Mouse (Mus musculus): ENCODE measurements around the gene Acbd5.
"Not testable (repeated sequence)": the region's sequence is repeated elsewhere in the genome, so short reads cannot be mapped to it uniquely, and the experiment has no call there.

Acbd5 gene

DNA sequence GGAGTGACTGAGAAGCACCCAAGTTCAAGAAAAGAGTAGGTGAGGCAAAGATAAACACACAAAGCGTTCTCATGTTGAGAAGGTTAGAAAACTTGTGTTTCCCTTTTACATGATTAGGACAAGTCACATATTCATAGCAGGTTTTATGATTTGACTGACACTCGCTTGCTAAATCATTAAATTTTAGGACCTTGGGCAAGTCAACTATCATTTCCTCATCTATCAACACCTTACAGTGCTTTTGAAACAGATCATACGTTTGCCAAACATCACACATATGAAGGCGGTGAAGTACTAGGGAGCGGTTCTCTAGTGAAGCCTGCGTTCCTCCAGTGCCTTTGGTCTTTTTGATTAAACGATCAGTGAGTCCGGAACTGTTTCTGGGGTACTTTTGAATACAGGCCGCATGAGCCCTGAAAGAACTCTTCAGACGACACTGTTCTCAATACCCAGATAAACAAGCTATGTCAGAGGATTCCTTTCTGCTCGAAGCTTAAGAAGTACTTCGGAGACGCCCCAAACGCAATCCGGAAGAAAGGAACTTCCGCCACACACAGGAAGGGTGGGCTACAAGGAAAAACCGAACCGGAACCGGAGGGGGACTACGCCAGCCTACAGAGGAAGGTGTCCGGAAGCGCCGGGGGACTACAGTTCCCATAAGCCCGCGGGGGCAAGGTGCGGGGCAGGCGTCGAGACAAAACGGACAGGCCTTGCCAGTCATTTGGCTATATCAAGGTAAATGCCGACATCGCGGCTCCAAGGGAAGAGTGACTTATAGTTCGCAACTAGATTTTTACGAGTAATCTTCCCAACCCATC, at the start of gene Acbd5:
Acbd5 (plus strand) TSS at position 616 of the 818 bp plus-strand sequence.
- peak; percentile 98 for DNase-seq (ENCODE audit: low read depth, low spot score)

DNA sequence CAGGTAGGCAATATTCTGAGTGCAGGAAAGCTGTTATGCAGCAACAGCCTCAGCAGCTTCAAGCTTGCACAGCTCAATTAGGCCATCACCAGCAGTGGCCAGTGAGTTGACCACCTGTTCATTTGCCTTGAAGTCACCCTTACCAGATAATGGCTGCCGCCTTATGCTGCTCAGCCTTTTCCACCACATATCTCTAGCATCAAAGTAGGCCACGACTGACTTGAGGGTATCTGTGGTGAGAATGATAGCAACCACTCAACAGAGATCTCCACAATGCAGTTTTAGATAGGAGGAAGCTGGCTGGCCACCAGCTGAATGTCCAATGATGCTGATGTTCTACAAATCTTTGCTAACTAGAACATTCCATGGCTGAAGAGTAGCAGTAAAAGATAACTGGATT, 48.8 kb upstream of the Acbd5 start:
- no peak for DNase-seq (ENCODE audit: low read depth, low spot score)

DNA sequence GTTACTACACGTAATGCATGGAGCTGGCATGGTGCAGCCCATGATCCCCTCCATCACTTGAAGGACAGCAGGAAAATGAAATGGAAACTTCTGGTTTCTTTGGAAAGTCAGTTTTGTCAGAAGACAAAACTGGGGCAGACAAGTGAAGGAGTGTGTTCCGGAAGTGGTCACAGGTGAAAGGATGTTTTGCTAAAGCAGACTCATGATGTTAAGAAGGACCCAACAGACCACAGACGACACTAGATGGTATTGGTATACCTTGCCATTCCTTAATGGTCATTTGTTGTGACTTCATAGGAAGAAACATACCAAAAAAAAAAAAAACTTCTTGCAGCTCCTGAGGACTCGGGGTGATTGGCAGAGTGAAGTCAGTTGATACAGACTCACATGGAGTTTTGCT, 46.6 kb upstream of the Acbd5 start:
- DNase-seq (ENCODE audit: low read depth, low spot score): no peak

DNA sequence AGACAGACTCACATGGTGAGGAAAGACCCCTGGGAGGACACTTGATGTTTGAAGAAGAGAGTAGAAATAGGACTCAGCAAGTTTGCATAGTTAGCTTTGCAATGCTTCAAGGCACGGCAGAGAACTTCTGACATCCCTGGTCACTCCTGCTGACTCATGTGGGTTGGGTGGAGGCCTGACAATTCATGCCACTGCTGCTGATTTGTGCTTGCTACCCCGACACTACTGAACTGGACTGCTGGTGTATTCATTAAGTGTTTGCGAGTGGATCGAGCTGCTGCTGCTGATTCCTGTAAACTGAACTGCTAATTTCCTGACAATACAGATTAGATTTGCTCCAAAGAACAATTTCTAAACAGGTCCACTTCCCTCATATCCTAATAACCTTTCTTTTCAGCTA, 46.2 kb upstream of the Acbd5 start:
- no peak for DNase-seq (ENCODE audit: low read depth, low spot score)

DNA sequence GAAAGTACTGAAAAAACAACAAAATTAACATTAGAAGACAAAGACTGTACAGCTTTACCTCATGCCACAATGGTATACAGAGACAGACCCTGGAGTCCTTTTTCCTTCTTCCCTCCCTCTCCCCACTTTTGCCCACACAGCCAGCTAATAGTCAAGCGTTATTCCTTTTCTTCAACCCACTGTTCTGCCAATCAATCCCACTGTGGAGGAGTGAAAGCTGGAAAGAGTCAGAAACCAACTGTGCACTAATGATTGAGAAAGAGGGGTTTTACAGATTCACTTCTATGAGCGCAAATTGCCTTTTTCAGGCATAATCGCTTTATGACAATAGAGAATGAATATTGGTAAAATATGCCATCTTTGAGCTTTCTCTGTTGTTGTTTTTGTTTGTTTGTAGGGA, 44.9 kb upstream of the Acbd5 start:
- no peak for DNase-seq (ENCODE audit: low read depth, low spot score)

DNA sequence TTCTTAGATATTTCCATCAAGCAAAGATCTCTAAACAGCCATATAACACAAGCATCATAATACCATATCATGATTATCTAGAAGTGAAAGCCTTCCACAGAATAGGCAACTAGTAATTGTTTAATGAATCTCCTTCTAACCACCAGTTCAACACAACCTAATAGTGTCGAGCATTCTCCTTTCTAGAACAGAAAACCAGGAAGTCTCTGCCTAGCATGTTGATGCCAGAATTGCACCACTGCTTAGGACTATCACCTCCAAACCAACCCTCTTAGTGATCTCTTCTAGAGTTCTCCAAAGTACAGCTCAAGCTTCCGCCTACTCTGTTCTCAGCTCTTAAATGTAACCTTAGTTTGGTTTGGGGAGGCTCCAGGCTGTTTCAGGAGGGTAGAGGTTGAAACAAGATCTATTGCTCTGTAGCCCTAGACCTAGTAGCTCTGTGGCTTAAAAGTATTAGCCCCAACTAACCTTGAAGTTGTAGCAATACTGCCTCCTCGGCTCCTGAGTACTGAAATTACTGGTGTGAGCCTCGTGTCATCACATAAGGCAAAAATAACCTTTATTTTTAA, 44.2 kb upstream of the Acbd5 start:
- DNase-seq (ENCODE audit: low read depth, low spot score): no peak

DNA sequence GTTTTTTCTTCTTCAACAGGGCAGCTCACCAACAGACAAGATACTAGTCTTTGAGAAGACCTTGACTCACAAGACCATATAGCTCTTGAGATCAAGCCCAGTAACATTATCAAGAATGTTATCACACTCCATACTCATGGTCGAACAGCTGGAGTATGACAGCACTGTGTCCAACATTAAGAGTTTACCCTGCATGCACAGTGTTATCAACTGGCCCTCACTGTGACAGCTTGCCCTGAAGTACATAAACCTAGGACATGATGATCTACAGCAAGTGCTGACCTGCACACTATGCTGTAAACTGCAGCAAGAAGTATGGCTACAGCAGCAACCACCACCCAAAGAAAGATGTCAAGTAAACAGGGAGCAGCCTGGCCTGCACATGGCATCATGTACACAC, 41.6 kb upstream of the Acbd5 start:
- DNase-seq (ENCODE audit: low read depth, low spot score): no peak

DNA sequence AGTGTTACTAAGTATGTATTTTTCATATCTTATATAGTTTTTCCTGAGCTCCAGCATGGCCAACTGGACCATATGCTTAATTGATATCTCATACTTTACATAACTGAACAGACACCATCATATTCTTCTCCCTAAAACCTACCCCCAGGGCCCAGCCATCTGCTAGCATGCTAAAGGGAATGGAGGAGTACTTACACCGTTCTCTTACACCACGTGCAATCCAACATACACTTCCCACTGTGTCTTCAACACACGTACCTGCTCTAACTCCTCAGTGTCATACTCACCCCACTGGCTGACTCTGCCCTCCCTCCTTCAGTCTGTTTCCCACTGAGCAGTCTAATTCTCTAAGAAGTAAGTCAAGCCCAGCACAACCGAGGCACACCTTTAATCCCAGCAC, 39.1 kb upstream of the Acbd5 start:
- no peak for DNase-seq (ENCODE audit: low read depth, low spot score)

DNA sequence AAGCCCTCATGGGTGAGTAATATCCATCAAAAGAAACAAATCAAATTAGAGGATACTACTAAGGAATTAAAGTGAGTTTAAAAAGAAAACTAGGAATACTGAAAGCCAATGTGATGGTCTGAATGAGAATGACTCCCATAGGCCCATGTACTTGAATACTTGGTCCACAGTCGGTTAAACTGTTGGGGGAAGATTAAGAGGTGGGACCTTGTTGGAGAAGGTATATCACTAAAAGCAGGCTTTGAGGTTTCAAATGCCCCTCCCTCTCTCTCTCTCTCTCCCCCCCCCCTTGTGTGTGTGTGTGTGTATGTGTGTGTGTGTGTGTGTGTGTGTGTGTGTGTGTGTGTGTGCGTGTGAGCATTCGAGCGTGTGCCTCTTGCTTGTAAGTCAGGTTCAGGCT, 37.3 kb upstream of the Acbd5 start:
- DNase-seq (ENCODE audit: low read depth, low spot score): no peak

DNA sequence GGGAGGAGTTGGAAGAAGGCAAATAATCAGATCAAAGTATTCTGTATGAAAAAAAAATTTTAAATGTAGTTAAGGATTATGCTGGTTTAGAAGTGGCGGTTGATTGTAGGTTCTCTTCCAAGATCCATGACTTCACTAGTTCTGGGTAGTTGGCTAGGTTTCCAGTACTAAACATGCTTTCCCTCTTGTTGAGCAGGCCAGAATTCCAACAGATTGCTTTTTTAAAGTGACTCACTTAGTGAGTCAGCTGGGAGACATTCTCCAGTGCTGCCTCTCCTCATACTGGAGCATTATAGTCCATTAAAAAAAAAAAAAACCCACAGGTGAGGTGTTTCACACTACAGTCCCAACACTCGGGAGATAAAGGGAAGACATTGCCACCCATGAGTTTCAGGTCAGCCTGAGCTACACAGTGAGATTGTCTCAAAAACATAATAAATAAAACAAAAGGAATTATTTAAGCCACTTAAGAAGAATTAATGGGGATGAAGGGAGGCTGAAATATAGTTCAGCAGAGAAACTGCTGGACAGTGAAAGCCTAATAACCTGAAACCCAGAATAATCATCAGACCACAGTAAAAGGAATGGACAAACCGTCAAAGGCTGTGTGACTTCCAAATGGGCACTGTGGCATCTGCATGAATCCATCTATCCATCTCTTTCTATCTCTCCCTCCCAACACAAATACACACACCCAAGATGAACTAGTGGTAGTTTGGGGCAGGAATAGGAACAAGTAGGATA, 33.1 kb upstream of the Acbd5 start:
- no peak for DNase-seq (ENCODE audit: low read depth, low spot score)

DNA sequence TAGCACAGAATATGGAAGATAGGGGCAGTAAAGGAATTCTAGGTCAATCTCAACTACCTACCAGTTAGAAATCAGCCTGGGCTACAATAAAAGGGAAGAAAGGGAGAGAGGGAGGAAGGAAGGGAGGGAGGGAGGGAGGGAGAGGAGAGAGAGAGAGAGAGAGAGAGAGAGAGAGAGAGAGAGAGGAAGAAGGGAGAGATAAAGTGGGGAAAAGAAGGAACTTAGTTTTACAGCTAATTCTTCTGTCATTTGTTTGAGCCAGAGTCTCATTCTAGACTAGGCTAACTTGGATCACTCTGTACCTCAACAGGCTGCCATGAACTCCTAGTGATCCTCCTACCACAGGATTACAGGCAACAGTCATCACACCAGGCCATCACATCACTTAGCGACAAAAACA, 32.5 kb upstream of the Acbd5 start:
- no peak for DNase-seq (ENCODE audit: low read depth, low spot score)

DNA sequence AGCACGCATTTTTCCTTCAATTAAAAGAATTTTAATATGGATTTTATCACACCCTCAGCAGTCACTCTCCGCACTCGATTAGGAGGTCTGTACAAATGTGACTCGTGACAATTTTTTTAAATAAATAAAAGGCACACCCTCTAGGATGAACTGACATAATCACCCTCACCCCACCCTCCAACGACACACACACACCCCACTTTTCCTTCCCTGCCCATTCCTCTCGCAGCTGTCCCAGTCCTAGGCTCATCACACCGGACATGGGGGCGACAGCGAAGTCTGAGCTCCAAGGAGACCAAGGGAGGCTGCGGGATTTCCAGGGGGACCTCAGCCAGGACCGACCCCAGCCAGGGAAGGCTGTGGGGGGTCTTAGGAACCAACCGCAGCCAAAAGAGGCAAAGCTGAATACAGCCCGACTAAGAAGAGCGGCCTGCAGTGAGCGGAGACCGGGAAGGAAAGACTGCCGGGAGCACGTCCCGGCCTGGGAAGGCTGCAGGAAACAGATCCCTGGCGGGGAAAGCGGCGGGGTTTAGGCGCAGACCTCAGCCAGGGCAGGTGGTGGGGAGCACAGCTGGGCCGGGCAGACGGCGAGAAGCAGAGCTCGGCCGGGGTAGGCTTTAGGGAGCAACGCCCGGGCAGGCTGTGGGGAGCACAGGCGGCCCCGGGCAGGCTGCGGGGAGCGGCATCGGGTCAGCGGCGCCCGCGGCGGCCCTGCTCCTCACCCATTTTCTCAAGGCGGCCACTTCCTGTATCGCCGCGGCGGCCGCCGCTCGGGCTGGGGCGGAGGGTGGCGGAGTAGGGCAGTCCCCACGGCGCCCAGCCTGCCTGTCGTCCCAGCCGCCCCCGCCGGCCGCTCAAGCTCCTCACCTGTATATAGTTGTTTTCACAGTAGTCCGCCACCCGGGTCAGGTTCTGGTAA, 28.6 kb upstream of the Acbd5 start:
- DNase-seq (ENCODE audit: low read depth, low spot score): no peak

DNA sequence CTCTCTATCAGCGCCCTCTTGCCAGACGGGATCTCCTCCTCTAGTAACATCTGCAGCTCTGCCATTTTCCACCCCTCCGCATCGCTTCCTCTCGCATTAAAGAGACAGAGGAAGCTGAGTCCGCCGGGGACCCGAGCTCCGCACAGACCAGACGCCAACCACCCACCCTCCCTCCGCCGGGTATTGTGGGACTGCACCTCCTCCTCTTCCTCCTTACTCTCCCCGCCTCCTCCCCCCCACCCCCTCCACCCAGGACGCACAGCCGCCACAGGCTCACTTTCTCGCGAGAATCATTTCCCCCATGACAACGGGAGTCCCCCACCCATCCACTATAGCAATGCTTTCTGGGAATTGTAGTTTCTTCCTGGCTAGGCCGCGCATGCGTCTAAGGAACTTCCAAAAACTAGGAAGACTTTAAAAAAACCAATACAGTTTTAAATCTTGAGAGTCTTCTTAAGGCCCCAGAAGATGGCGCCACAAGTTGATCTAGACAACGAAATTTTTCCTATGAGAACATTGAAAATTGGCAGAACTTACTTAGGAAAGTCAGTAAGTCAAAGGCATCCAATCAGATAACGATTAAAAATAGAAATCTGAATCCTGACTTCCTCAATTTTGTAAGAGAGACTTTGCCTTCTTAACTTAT, 27.8 kb upstream of the Acbd5 start, which contains the start of gene Abi1:
Abi1 (minus strand) TSS at position 241 of the 646 bp plus-strand sequence.
- peak; percentile 97 for DNase-seq (ENCODE audit: low read depth, low spot score)

DNA sequence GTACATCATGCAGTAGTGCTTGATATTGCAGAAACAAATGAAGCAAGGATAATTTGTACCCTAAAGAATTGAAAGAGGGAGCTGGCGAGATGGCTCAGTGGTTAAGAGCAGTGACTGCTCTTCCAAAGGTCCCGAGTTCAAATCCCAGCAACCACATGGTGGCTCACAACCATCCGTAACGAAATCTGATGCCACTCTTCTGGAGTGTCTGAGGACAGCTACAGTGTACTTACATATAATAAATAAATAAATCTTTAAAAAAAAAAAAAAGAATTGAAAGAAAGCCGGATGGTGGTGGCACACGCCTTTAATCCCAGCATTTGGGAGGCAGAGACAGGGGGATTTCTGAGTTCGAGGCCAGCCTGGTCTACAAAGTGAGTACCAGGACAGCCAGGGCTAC, 27.3 kb upstream of the Acbd5 start:
- DNase-seq (ENCODE audit: low read depth, low spot score): not testable (repeated sequence)

DNA sequence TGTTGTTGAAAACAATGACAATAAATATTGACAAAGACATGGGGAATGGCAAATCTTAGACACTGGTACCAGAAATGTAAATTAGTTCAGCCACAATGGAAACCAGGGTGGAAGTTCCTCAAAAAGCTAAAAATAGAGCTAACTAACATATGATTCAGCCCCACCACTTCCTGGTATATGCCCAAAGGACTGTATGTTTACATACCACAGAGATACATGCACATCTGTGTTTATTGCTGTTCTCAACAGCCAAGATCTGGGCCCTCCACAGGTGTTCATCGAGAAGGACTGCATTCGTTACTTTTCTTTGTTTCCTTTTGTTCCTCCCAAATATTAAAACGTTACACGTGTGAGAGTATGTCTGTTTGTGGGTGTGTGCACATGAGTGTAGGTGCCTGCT, 26.5 kb upstream of the Acbd5 start:
- peak; percentile 73 for DNase-seq (ENCODE audit: low read depth, low spot score)

DNA sequence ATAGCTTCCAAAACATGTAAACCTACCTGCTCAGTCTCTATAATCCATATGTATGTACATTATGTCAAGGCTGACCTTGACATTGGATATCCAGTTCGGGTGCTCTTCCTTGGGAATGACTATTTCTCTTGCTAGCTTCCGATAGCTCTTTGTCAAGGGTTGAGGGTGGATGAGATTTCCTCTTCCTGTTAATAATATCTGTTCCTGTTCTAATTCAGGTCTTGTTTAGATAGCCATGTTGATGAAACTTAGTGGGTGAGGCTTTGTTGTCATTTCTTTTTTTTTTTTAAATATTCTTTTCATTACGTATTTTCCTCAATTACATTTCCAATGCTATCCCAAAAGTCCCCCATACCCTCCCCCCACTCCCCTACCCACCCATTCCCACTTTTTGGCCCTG, 25.8 kb upstream of the Acbd5 start:
- DNase-seq (ENCODE audit: low read depth, low spot score): no peak

DNA sequence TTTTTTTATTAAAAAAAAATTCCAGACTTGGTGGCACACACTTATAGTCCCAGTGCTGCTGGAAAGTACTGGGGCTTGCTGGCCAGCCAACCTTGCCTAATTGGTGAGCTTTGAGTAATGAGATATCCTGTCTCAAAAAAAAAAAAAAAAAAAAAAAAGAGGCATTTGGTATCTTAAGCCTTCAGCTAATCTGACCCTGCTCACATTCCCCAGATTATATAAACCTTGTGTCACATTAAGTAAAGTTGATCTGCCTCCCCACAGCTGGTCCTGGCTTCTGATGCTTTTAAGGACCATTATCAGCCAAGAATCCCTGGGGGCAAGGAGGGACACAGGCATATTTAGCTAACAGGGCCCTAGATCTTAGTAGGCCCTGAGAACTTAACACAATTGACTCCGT, 22.3 kb upstream of the Acbd5 start:
- DNase-seq (ENCODE audit: low read depth, low spot score): no peak

DNA sequence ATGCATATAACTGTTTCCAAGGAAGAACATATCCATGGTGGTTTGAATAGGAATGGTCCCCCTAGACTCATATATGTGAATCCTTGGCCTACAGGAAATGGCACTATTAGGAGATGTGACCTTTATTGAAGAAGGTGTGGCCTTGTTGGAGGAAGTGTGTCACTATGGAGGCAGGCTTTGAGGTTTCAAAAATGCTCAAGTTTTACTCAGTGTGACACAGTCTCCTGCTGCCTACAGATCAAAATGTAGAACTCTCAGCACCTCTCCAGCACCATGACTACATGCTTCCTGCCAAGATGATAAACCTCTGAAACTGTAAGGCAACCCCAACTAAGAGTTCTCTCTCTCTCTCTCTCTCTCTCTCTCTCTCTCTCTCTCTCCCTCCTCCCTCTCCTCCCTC, 20.0 kb upstream of the Acbd5 start:
- DNase-seq (ENCODE audit: low read depth, low spot score): no peak

DNA sequence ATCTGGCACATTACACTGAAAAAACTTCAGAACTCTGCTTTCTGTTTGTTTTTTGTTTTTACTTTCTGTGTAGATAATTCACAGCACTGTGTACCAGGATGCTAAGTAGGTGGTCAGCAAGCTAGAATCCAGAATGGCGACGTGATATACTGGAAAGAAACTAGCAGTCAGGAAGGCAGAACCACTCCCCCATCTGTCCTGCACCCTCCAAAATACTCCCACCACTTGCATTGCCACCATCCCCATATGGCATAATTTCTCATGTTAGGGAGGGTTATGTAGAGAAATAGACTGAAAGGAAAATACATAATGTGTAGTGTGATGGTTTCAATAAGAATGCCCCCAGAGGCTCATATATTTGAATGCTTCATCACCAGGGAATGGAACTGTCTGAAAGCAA, 16.1 kb upstream of the Acbd5 start:
- no peak for DNase-seq (ENCODE audit: low read depth, low spot score)

DNA sequence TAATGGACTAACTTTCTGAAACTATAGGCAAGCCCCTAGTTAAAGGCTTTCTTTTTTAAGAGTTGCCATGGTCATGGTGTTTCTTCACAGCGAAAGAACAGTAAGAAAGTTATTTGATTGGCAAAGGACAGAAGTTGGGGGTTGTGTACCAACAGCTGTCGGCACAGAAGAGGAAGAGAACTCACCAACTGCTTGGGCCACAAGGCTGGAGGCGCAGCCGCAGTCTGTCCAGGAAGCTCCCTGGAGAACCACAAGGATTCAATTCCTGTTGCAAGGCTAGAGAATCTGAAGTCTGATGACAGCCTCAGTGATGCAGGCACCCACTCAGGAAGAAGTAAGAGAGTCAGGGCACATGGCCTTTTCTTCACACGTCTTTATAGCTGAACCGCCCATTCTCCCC, 15.4 kb upstream of the Acbd5 start:
- DNase-seq (ENCODE audit: low read depth, low spot score): no peak

DNA sequence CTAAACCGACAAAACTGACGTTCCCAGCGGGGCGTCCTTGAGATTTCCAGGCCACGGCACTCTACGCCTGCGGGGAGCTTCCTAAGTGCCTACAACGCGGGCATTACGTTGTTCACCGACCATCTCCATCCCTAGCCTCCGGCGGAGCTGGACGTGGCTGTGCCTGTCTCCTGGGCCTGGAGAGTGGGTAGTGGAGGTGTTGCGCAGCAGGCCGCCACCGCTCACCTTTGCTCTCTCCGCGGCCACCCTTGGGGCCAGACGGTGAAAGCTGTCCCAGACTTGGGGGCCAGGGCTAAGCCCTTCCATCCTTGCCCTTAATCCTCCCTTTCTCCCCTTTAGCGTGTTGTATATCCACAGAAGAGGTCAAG, 387 bp downstream of the Acbd5 start:
- no peak for DNase-seq (ENCODE audit: low read depth, low spot score)

All from A20 (cell line).